Mouse (Mus musculus): Measurements from ENCODE around the gene Adam8. TPM values are rescaled to one million over a fixed set of nuclear protein-coding genes. Genes with fewer than 3 reads are reported as not detected.
A peak's percentile ranks its signal among the peaks of the same experiment; 100 is the strongest.

Adam8 gene
- polyA plus RNA-seq, 1 experiment from 2014 or later: 1.7 TPM

- no peaks in the 10 kb centered on the region; the same call in 1 of the 2 replicates for H3K36me3 ChIP-seq (replicated peaks; ENCODE audit: control insufficient read depth, insufficient read depth, low read depth, low read length)
- no peaks in the 10 kb centered on the region for H3K9me3 ChIP-seq (replicated peaks; ENCODE audit: control insufficient read depth, low read length)
- DNase-seq (ENCODE audit: low spot score) (no peak), ATAC-seq (replicated peaks; ENCODE audit: insufficient number of reproducible peaks, low FRiP score, low TSS enrichment, low read depth) (no peak)
- H3K4me3 ChIP-seq (ENCODE audit: low read depth, low read length): no peak overlapping the region
- no peak overlapping the region for H3K9ac ChIP-seq (replicated peaks; ENCODE audit: low read length)
- WGBS: 72% methylated on average over 8 of the region's 8 CpGs
- H3K4me2 ChIP-seq (ENCODE audit: low read depth, low read length): no peak overlapping the region
- no peaks in the 10 kb centered on the region for H3K27me3 ChIP-seq (ENCODE audit: control insufficient read depth, insufficient read depth, low read length)
- no peaks in the 10 kb centered on the region for H3K4me1 ChIP-seq (ENCODE audit: control insufficient read depth, insufficient read depth, low read length)
- no peak overlapping the region for H3K27ac ChIP-seq (replicated peaks; ENCODE audit: low read depth, low read length)
Observed at GRCm38 (mm10) chr7:139990864-139991394, 1.4 kb downstream of the Adam8 start.

DNA sequence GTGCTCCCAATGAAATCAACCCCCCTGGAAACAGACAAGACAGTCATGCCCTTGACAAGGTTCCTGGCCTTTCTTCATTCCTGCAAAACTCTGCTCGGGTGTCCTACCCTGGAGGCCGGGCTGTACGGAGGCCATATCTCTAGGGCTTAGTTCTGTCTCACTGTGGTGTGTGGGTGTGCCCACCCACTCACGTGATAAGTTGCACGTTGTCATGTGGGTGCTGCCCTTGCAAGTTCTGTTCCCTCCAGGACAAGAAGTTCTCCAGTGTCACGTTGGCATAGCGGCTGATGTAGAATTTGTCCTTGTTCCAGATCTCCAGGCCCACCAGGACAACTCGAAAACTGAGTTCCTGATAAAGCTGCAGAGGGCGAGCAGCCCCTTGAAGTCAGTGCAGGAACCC, 4.1 kb downstream of the Adam8 start:
- Histone ChIP-seq H3K4me3 (ENCODE audit: low read depth, low read length) (no peak overlapping the region), H3K27ac (replicated peaks; ENCODE audit: low read depth, low read length) (no peak overlapping the region), H3K27me3 (ENCODE audit: control insufficient read depth, insufficient read depth, low read length) (no peaks in the 10 kb centered on the region), H3K9ac (replicated peaks; ENCODE audit: low read length) (no peak overlapping the region), H3K9me3 (replicated peaks; ENCODE audit: control insufficient read depth, low read length) (no peaks in the 10 kb centered on the region), H3K4me2 (ENCODE audit: low read depth, low read length) (no peak overlapping the region), H3K36me3 (replicated peaks; ENCODE audit: control insufficient read depth, insufficient read depth, low read depth, low read length) (no peaks in the 10 kb centered on the region), H3K4me1 (ENCODE audit: control insufficient read depth, insufficient read depth, low read length) (no peaks in the 10 kb centered on the region)
- ATAC-seq (replicated peaks; ENCODE audit: insufficient number of reproducible peaks, low FRiP score, low TSS enrichment, low read depth): no peak
- 88% methylated on average over 9 of the region's 9 CpGs for WGBS
- no peak for DNase-seq (ENCODE audit: low spot score)

DNA sequence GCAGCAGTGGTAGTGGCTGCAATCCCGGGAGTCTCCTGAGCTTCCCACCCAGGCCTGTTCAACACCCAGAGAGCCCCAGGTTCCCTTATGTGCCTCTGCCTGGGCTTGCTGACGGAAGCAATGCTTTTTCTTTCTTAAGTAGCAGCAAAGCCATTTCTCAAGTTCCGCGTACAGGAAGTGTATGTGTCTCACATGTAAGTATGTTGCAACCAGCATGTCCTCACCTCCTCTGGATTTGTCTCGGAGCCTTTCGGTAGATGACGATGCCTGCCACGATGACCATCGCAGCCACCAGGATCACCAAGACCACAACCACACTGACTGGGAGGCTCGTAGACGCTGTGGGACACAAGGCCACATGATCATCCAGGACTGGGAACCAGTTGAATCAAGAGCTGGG, 7.9 kb downstream of the Adam8 start:
- no peak for ATAC-seq (replicated peaks; ENCODE audit: insufficient number of reproducible peaks, low FRiP score, low TSS enrichment, low read depth)
- H3K36me3 ChIP-seq (replicated peaks; ENCODE audit: control insufficient read depth, insufficient read depth, low read depth, low read length): no peaks in the 10 kb centered on the region
- H3K27me3 ChIP-seq (ENCODE audit: control insufficient read depth, insufficient read depth, low read length): no peaks in the 10 kb centered on the region
- no peaks in the 10 kb centered on the region for H3K9me3 ChIP-seq (replicated peaks; ENCODE audit: control insufficient read depth, low read length)
- H3K4me3 ChIP-seq (ENCODE audit: low read depth, low read length): no peak overlapping the region
- H3K27ac ChIP-seq (replicated peaks; ENCODE audit: low read depth, low read length): no peak overlapping the region
- DNase-seq (ENCODE audit: low spot score): no peak
- no peak overlapping the region for H3K4me2 ChIP-seq (ENCODE audit: low read depth, low read length)
- no peak overlapping the region for H3K9ac ChIP-seq (replicated peaks; ENCODE audit: low read length)
- 92% methylated on average over 11 of the region's 11 CpGs for WGBS
- H3K4me1 ChIP-seq (ENCODE audit: control insufficient read depth, insufficient read depth, low read length): no peaks in the 10 kb centered on the region

DNA sequence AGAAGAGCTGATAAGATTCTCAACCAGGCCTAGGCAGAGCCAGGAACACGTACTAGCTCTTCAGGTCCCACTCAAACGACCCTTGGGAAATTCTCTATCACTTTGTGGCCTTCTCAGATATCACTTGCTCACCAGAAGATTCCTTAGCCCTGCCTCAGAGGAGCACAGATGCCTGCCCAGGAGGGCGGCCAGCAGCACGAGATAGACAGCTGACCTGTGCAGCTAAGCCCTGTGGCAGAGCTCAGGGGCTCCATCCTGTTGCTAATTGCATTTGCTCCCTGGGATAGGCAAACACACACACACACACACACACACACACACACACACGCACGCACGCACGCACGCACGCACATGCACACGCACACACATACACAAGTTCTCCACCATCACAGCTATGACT, 10.3 kb downstream of the Adam8 start:
- no peaks in the 10 kb centered on the region for H3K36me3 ChIP-seq (replicated peaks; ENCODE audit: control insufficient read depth, insufficient read depth, low read depth, low read length)
- no peak for ATAC-seq (replicated peaks; ENCODE audit: insufficient number of reproducible peaks, low FRiP score, low TSS enrichment, low read depth)
- no peaks in the 10 kb centered on the region for H3K4me1 ChIP-seq (ENCODE audit: control insufficient read depth, insufficient read depth, low read length)
- no peaks in the 10 kb centered on the region for H3K9me3 ChIP-seq (replicated peaks; ENCODE audit: control insufficient read depth, low read length)
- 82% methylated on average over 11 of the region's 11 CpGs for WGBS
- H3K4me2 ChIP-seq (ENCODE audit: low read depth, low read length): no peak overlapping the region
- H3K9ac ChIP-seq (replicated peaks; ENCODE audit: low read length): no peak overlapping the region
- no peak for DNase-seq (ENCODE audit: low spot score)
- H3K4me3 ChIP-seq (ENCODE audit: low read depth, low read length): no peak overlapping the region
- H3K27me3 ChIP-seq (ENCODE audit: control insufficient read depth, insufficient read depth, low read length): no peaks in the 10 kb centered on the region
- no peak overlapping the region for H3K27ac ChIP-seq (replicated peaks; ENCODE audit: low read depth, low read length)

DNA sequence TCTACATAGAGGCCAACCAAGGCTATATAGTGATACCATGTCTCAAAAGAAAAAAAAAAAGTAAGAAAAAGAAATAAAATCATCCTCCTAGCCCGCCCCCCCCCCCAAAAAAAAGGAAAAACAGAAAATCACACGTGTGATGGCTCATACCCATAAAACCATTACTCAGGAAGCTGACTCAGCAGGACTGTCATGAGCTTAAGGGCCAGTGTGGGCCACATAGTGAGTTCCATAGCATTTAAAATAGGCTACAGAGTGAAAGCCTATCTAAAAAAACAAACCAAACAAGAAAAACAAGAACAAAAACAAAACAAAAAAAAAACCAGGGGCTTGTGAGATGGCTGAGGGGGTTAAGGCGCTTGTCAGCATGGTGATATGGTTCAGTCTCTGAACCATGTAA, 11.6 kb downstream of the Adam8 start:
- H3K4me1 ChIP-seq (ENCODE audit: control insufficient read depth, insufficient read depth, low read length): no peaks in the 10 kb centered on the region
- no peak for ATAC-seq (replicated peaks; ENCODE audit: insufficient number of reproducible peaks, low FRiP score, low TSS enrichment, low read depth)
- no peaks in the 10 kb centered on the region for H3K9me3 ChIP-seq (replicated peaks; ENCODE audit: control insufficient read depth, low read length)
- no peaks in the 10 kb centered on the region for H3K27me3 ChIP-seq (ENCODE audit: control insufficient read depth, insufficient read depth, low read length)
- WGBS: 60% methylated on average over 3 of the region's 3 CpGs
- no peak overlapping the region for H3K9ac ChIP-seq (replicated peaks; ENCODE audit: low read length)
- H3K4me2 ChIP-seq (ENCODE audit: low read depth, low read length): no peak overlapping the region
- no peak overlapping the region for H3K4me3 ChIP-seq (ENCODE audit: low read depth, low read length)
- no peaks in the 10 kb centered on the region for H3K36me3 ChIP-seq (replicated peaks; ENCODE audit: control insufficient read depth, insufficient read depth, low read depth, low read length)
- DNase-seq (ENCODE audit: low spot score): no peak
- H3K27ac ChIP-seq (replicated peaks; ENCODE audit: low read depth, low read length): no peak overlapping the region

DNA sequence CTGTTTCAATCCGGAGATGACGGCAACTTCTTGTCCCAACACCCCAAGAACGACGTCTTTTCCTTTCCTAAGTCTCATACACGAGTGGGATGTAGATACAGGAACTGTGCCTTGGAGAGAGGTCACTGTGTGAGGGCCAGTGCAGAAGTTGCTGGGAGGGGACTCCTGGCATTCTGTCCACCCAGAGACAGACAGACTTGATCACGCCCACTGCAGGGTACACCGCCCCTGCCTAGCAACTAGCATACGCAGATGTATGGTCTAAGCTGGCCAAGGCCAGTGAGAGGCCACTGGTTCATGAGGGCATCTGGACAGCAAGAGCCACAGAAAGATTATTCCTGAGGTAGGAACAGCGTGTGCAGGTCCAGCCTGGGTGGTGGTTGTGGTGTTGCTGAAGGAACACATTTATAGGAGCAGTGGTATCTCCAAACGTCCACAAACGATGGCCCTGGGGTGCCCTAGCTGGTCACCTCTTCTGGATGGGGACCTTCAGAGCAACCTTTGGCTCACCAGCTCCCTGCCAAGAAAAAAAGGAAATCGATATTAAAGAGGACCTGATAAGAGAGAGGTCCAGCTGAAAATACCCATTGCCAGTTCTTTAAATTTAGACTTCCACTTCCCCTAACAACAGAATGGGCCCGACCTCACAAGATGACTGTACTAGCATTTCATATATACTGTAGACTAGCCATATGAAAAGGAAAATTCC, 13.2 kb downstream of the Adam8 start:
- ATAC-seq (replicated peaks; ENCODE audit: insufficient number of reproducible peaks, low FRiP score, low TSS enrichment, low read depth) (peak; percentile 59), DNase-seq (ENCODE audit: low spot score) (no peak)
- H3K9me3 ChIP-seq (replicated peaks; ENCODE audit: control insufficient read depth, low read length): no peaks in the 10 kb centered on the region
- H3K36me3 ChIP-seq (replicated peaks; ENCODE audit: control insufficient read depth, insufficient read depth, low read depth, low read length): no peaks in the 10 kb centered on the region
- no peaks in the 10 kb centered on the region for H3K4me1 ChIP-seq (ENCODE audit: control insufficient read depth, insufficient read depth, low read length)
- H3K27me3 ChIP-seq (ENCODE audit: control insufficient read depth, insufficient read depth, low read length): no peaks in the 10 kb centered on the region
- no peak overlapping the region for H3K27ac ChIP-seq (replicated peaks; ENCODE audit: low read depth, low read length)
- peak overlapping the region; percentile 39 for H3K9ac ChIP-seq (replicated peaks; ENCODE audit: low read length)
- peak overlapping the region; percentile 39 for H3K4me3 ChIP-seq (ENCODE audit: low read depth, low read length)
- peak overlapping the region; percentile 75 for H3K4me2 ChIP-seq (ENCODE audit: low read depth, low read length)
- 50% methylated on average over 13 of the region's 13 CpGs for WGBS

DNA sequence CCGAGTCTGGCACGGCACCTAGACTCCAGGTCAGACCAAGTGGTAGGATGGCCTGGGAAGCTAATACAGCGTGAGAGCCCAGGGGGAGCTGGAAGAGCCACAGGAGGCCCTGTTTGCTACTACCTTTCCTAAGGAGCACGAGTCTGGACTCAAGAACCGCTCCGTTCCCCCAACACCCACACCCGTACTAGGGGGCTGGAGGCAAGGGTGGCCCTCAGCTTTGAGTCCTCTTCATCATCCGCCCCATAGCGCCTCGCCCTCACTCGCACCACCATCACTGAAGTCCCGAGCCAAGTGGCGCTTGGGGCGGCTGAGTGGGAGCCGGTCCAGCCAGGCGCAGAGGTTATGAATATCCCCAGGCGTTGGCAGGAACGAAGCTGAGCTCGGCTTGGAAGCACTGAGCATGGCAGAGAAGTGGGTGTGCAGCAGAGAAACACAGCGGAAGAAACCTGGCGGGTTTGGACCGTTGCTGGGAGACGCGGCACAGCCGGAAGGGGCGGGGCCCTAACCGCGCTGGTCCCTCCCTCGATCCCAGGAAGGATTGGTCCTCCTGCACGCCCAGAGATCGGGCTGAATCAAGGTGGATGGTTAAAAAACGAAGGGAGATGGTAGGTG, 14.0 kb downstream of the Adam8 start, which contains the start of gene 6430531B16Rik:
Gene 6430531B16Rik, minus strand, starts transcription at position 478 of the 615 bp plus-strand sequence.
- no peaks in the 10 kb centered on the region for H3K9me3 ChIP-seq (replicated peaks; ENCODE audit: control insufficient read depth, low read length)
- no peaks in the 10 kb centered on the region for H3K36me3 ChIP-seq (replicated peaks; ENCODE audit: control insufficient read depth, insufficient read depth, low read depth, low read length)
- H3K4me2 ChIP-seq (ENCODE audit: low read depth, low read length): peak within 1 kb of the TSS; percentile 75
- peak within 1 kb of the TSS; percentile 39 for H3K4me3 ChIP-seq (ENCODE audit: low read depth, low read length)
- H3K4me1 ChIP-seq (ENCODE audit: control insufficient read depth, insufficient read depth, low read length): no peaks in the 10 kb centered on the region
- no peaks in the 10 kb centered on the region for H3K27me3 ChIP-seq (ENCODE audit: control insufficient read depth, insufficient read depth, low read length)
- no peak within 1 kb of the TSS for H3K27ac ChIP-seq (replicated peaks; ENCODE audit: low read depth, low read length)
- H3K9ac ChIP-seq (replicated peaks; ENCODE audit: low read length): peak within 1 kb of the TSS; percentile 61
- DNase-seq (ENCODE audit: low spot score) (peak; percentile 89), ATAC-seq (replicated peaks; ENCODE audit: insufficient number of reproducible peaks, low FRiP score, low TSS enrichment, low read depth) (peak; percentile 75)
- WGBS: 3% methylated on average over 32 of the region's 32 CpGs

GRCm38 (mm10) chr7:139975471-139975870, 16.9 kb downstream of the Adam8 start:
- no peaks in the 10 kb centered on the region for H3K27me3 ChIP-seq (ENCODE audit: control insufficient read depth, insufficient read depth, low read length)
- no peaks in the 10 kb centered on the region for H3K4me1 ChIP-seq (ENCODE audit: control insufficient read depth, insufficient read depth, low read length)
- no peak overlapping the region for H3K4me2 ChIP-seq (ENCODE audit: low read depth, low read length)
- H3K4me3 ChIP-seq (ENCODE audit: low read depth, low read length): no peak overlapping the region
- H3K36me3 ChIP-seq (replicated peaks; ENCODE audit: control insufficient read depth, insufficient read depth, low read depth, low read length): no peaks in the 10 kb centered on the region
- no peak for DNase-seq (ENCODE audit: low spot score)
- 48% methylated on average over 5 of the region's 5 CpGs for WGBS
- no peaks in the 10 kb centered on the region for H3K9me3 ChIP-seq (replicated peaks; ENCODE audit: control insufficient read depth, low read length)
- H3K27ac ChIP-seq (replicated peaks; ENCODE audit: low read depth, low read length): no peak overlapping the region
- ATAC-seq (replicated peaks; ENCODE audit: insufficient number of reproducible peaks, low FRiP score, low TSS enrichment, low read depth): no peak
- H3K9ac ChIP-seq (replicated peaks; ENCODE audit: low read length): no peak overlapping the region

Data from embryonic facial prominence, embryonic 11.5 days (tissue).